26 mouse cellular contexts compared by ENCODE assay signal in genomic region chr6:16365450-16365849, GRCm38 (mm10).
A peak's percentile ranks its signal among the peaks of the same experiment; 100 is the strongest.
DNase-seq lines count a peak whose midpoint lies in the region; ATAC-seq and TF ChIP-seq lines count a peak whose summit lies in the region.
"Had no signal": no experiment of that assay in that cellular context is flagged by ENCODE, and none has a peak within 500 bp of the region (broad histone marks: within the 10 kb centered on the region; RNA-seq: fewer than 3 reads in every experiment).

No protein-coding gene starts in this region.

- H3K4me2 ChIP-seq in heart, embryonic 11.5 days, result no peak overlapping the region
- H3K4me2 ChIP-seq: embryonic facial prominence, embryonic 12.5 days; forebrain, embryonic 13.5 days; forebrain, embryonic 15.5 days had no signal

- H3K27ac ChIP-seq in testis, adult 2 months (ENCODE audit: control insufficient read depth, insufficient read depth, low read depth, low read length), result no peak overlapping the region
- no peak overlapping the region for H3K27ac ChIP-seq in heart, embryonic 11.5 days (ENCODE audit: low read depth, low read length)
- H3K27ac ChIP-seq: embryonic facial prominence, embryonic 10.5 days; embryonic facial prominence, embryonic 12.5 days; forebrain, embryonic 13.5 days; forebrain, embryonic 15.5 days had no signal

- no peak overlapping the region for H3K9ac ChIP-seq in heart, embryonic 11.5 days (ENCODE audit: low read depth, low read length)
- H3K9ac ChIP-seq: embryonic facial prominence, embryonic 12.5 days; forebrain, embryonic 13.5 days; forebrain, embryonic 15.5 days; forebrain, postnatal 0 days had no signal

- no peak for TF ChIP-seq POLR2A in testis, adult 2 months (IDR thresholded peaks at IDR 0.05; ENCODE audit: control insufficient read depth, low read depth, low read length)

- no peak for ATAC-seq in heart, embryonic 11.5 days (replicated peaks; ENCODE audit: insufficient number of reproducible peaks, low FRiP score, low TSS enrichment)
- ATAC-seq: CD4-positive, CD25-positive, alpha-beta regulatory T cell, adult 4 months; forebrain, embryonic 13.5 days; forebrain, embryonic 15.5 days; forebrain, postnatal 0 days; Patski had no signal

- peak overlapping the region; percentile 4; the same call in 1 of the 2 replicates for H3K4me3 ChIP-seq in testis, adult 2 months (ENCODE audit: control insufficient read depth, low read depth, low read length)
- no peak overlapping the region for H3K4me3 ChIP-seq in heart, embryonic 11.5 days (ENCODE audit: low read depth, low read length)
- H3K4me3 ChIP-seq: embryonic facial prominence, embryonic 10.5 days; embryonic facial prominence, embryonic 12.5 days; forebrain, embryonic 13.5 days; forebrain, embryonic 15.5 days had no signal

- no peaks in the 10 kb centered on the region for H3K27me3 ChIP-seq in testis, adult 2 months (ENCODE audit: control insufficient read depth, insufficient read depth, low read length)
- no peaks in the 10 kb centered on the region for H3K27me3 ChIP-seq in heart, embryonic 11.5 days (ENCODE audit: control insufficient read depth, insufficient read depth, low read length)
- H3K27me3 ChIP-seq: CH12.LX; embryonic facial prominence, embryonic 12.5 days; forebrain, embryonic 13.5 days; forebrain, embryonic 15.5 days; Patski had no signal

- no peaks in the 10 kb centered on the region for H3K9me3 ChIP-seq in heart, embryonic 11.5 days (replicated peaks; ENCODE audit: control insufficient read depth, low read length)
- H3K9me3 ChIP-seq: embryonic facial prominence, embryonic 10.5 days; embryonic facial prominence, embryonic 12.5 days; forebrain, embryonic 13.5 days; forebrain, embryonic 15.5 days; G1E had no signal

- 77% methylated on average over 1 of the region's 1 CpGs for WGBS in heart, embryonic 11.5 days (ENCODE audit: insufficient replicate concordance)

- no peak for DNase-seq in testis, postnatal 14 days (ENCODE audit: low spot score)
- peak; percentile 96 for DNase-seq in R1 (ENCODE audit: low read depth, low spot score)
- DNase-seq in ZHBTc4 (ENCODE audit: low read depth, low spot score), result peak; percentile 65
- no peak for DNase-seq in embryo, embryonic 9.5 days (ENCODE audit: extremely low spot score)
- DNase-seq: adrenal gland, adult 2 months; adrenal gland, postnatal 10 days; adrenal gland, postnatal 25 days; B cell, adult 2 months; cerebellum, adult 11 months; cerebellum, adult 18-20 months; cerebellum, adult 8-10 months; cerebellum, adult 9-11 months; cerebellum, postnatal 14 days; cerebellum, postnatal 36 days; embryo, embryonic 11 days; forebrain, postnatal 0 days had no signal

- no peak for TF ChIP-seq CTCF in testis, adult 2 months (IDR thresholded peaks at IDR 0.05; ENCODE audit: control insufficient read depth, insufficient read depth, insufficient replicate concordance, low read depth, low read length)

- no peaks in the 10 kb centered on the region for H3K36me3 ChIP-seq in testis, adult 2 months (ENCODE audit: control insufficient read depth, insufficient read depth, low read length)
- H3K36me3 ChIP-seq in heart, embryonic 11.5 days (ENCODE audit: control insufficient read depth, insufficient read depth, low read length), result no peaks in the 10 kb centered on the region
- H3K36me3 ChIP-seq: embryonic facial prominence, embryonic 10.5 days; embryonic facial prominence, embryonic 12.5 days; forebrain, embryonic 15.5 days; G1E had no signal

- no peaks in the 10 kb centered on the region for H3K4me1 ChIP-seq in testis, adult 2 months (ENCODE audit: control insufficient read depth, insufficient read depth, low read length)
- no peaks in the 10 kb centered on the region for H3K4me1 ChIP-seq in heart, embryonic 11.5 days (ENCODE audit: control insufficient read depth, insufficient read depth, low read length)
- H3K4me1 ChIP-seq: embryonic facial prominence, embryonic 10.5 days; embryonic facial prominence, embryonic 12.5 days; forebrain, embryonic 13.5 days; forebrain, embryonic 15.5 days had no signal

Comparison
In these comparisons a context has a peak if more than half of its experiments do, and no peak if none do; other contexts are left out.
1. DNase-seq: peak in R1 (single experiment) and ZHBTc4 (single experiment); none in testis, postnatal 14 days (single experiment) and embryo, embryonic 9.5 days (single experiment).